In the genomic region with DNA sequence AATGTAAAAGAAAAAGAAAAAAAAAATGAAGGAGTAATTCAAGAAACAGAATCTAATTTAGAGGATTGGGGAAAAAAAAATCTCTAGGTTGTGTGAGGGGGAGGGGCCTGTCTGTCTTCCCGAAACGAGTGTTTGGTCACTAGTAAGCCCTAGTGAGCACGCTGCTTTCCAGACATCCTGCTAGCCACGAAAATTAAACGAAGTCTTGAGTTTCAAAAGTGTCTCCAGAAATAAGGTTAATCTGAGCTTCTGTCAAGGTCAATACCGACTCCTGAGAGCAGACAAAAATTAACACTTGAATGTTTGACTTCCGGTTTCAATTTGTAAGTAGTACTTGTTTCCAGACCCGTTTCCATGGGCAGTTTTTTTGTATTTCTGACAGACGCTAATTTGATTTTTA, we compare ENCODE assay signal across 8 mouse cellular contexts. TPM values are rescaled to one million over a fixed set of nuclear protein-coding genes. Genes with fewer than 3 reads are reported as not detected.
DNase-seq lines count a peak whose midpoint lies in the region; ATAC-seq and TF ChIP-seq lines count a peak whose summit lies in the region.

No protein-coding gene starts in this region.

- TF ChIP-seq CTCF in lung, embryonic 14.5 days (IDR thresholded peaks at IDR 0.05; ENCODE audit: low read depth) = no peak
- TF ChIP-seq CTCF in bone marrow, adult 2 months (IDR thresholded peaks at IDR 0.05; ENCODE audit: control insufficient read depth, insufficient read depth, low read length) = no peak

- H3K9ac ChIP-seq in lung, embryonic 14.5 days = peak overlapping the region; percentile 68
- H3K9ac ChIP-seq in forebrain, embryonic 14.5 days (ENCODE audit: low read length) = peak overlapping the region; percentile 73; the same call in 1 of the 2 replicates
- H3K9ac ChIP-seq in liver, embryonic 11.5 days (ENCODE audit: low read depth, low read length) = peak overlapping the region; percentile 31; the same call in 1 of the 2 replicates
- H3K9ac ChIP-seq in neural tube, embryonic 14.5 days (replicated peaks; ENCODE audit: low read depth, low read length) = peak overlapping the region; percentile 86; the same call in 1 of the 2 replicates

- no peaks in the 10 kb centered on the region for H3K36me3 ChIP-seq in lung, embryonic 14.5 days (ENCODE audit: insufficient read depth)
- H3K36me3 ChIP-seq in forebrain, embryonic 14.5 days (ENCODE audit: control insufficient read depth, insufficient read depth, low read length) = no peaks in the 10 kb centered on the region
- no peaks in the 10 kb centered on the region for H3K36me3 ChIP-seq in liver, embryonic 11.5 days (ENCODE audit: control insufficient read depth, insufficient read depth, low read length)
- no peaks in the 10 kb centered on the region for H3K36me3 ChIP-seq in neural tube, embryonic 14.5 days (ENCODE audit: control insufficient read depth, insufficient read depth, low read length)

- H3K9me3 ChIP-seq in lung, embryonic 14.5 days (ENCODE audit: low read depth, low read length) = no peaks in the 10 kb centered on the region
- H3K9me3 ChIP-seq in forebrain, embryonic 14.5 days (replicated peaks; ENCODE audit: control insufficient read depth, low read length) = no peaks in the 10 kb centered on the region
- no peaks in the 10 kb centered on the region for H3K9me3 ChIP-seq in liver, embryonic 11.5 days (ENCODE audit: control insufficient read depth, low read length)
- H3K9me3 ChIP-seq in neural tube, embryonic 14.5 days (ENCODE audit: control insufficient read depth, low read length) = no peaks in the 10 kb centered on the region

- no peak for ATAC-seq in lung, embryonic 14.5 days (ENCODE audit: insufficient read depth)
- ATAC-seq in forebrain, embryonic 14.5 days = peak; percentile 38; the same call in 1 of the 2 replicates
- no peak for ATAC-seq in liver, embryonic 11.5 days (replicated peaks; ENCODE audit: low FRiP score)
- ATAC-seq in neural tube, embryonic 14.5 days (ENCODE audit: low read depth) = no peak
- no peak for ATAC-seq in frontal cortex, adult (ENCODE audit: low TSS enrichment)

- no peaks in the 10 kb centered on the region for H3K27me3 ChIP-seq in lung, embryonic 14.5 days (ENCODE audit: insufficient read depth, low read length)
- H3K27me3 ChIP-seq in forebrain, embryonic 14.5 days (replicated peaks; ENCODE audit: control insufficient read depth, insufficient read depth, low read length) = no peaks in the 10 kb centered on the region
- H3K27me3 ChIP-seq in liver, embryonic 11.5 days (replicated peaks; ENCODE audit: control insufficient read depth, insufficient read depth, low read length) = no peaks in the 10 kb centered on the region
- no peaks in the 10 kb centered on the region for H3K27me3 ChIP-seq in neural tube, embryonic 14.5 days (ENCODE audit: control insufficient read depth, insufficient read depth, low read length)

- peak overlapping the region; percentile 68 for H3K4me3 ChIP-seq in lung, embryonic 14.5 days (ENCODE audit: low read depth, low read length)
- peak overlapping the region; percentile 87 for H3K4me3 ChIP-seq in bone marrow, adult 2 months (replicated peaks; ENCODE audit: control insufficient read depth, low read depth, low read length)
- peak overlapping the region; percentile 66 for H3K4me3 ChIP-seq in forebrain, embryonic 14.5 days (ENCODE audit: low read depth, low read length)
- peak overlapping the region; percentile 70 for H3K4me3 ChIP-seq in liver, embryonic 11.5 days (ENCODE audit: low read depth, low read length)
- H3K4me3 ChIP-seq in neural tube, embryonic 14.5 days (ENCODE audit: low read depth, low read length) = peak overlapping the region; percentile 72

- DNase-seq in lung, embryonic 14.5 days = peak; percentile 70
- no peak for DNase-seq in lung, postnatal 25 days (ENCODE audit: low spot score)
- peak; percentile 45 for DNase-seq in forebrain, embryonic 14.5 days (ENCODE audit: low spot score)
- peak; percentile 78 for DNase-seq in induced T-regulatory cell, adult 2 months (ENCODE audit: low read depth)
- DNase-seq in liver, embryonic 11.5 days (ENCODE audit: low spot score) = peak; percentile 43

- 2% methylated on average over 9 of the region's 9 CpGs for WGBS in lung, embryonic 14.5 days
- WGBS in bone marrow, adult 2 months = under 1% methylated on average over 9 of the region's 9 CpGs
- WGBS in forebrain, embryonic 14.5 days = 11% methylated on average over 9 of the region's 9 CpGs
- WGBS in liver, embryonic 11.5 days = 7% methylated on average over 9 of the region's 9 CpGs
- 12% methylated on average over 9 of the region's 9 CpGs for WGBS in neural tube, embryonic 14.5 days

- TF ChIP-seq POLR2A in bone marrow, adult 2 months (IDR thresholded peaks at IDR 0.05; ENCODE audit: borderline replicate concordance, control insufficient read depth, low read depth, low read length) = no peak

- H3K4me1 ChIP-seq in lung, embryonic 14.5 days (ENCODE audit: insufficient read depth) = peaks cover 2% of the 10 kb centered on the region; the same call in 1 of the 2 replicates
- peaks cover 3% of the 10 kb centered on the region for H3K4me1 ChIP-seq in bone marrow, adult 2 months (ENCODE audit: control insufficient read depth, insufficient read depth, low read length)
- peaks cover 3% of the 10 kb centered on the region; the same call in 1 of the 2 replicates for H3K4me1 ChIP-seq in forebrain, embryonic 14.5 days (ENCODE audit: control insufficient read depth, insufficient read depth, low read length)
- H3K4me1 ChIP-seq in liver, embryonic 11.5 days (replicated peaks; ENCODE audit: control insufficient read depth, insufficient read depth, low read length) = 0 out of 2 replicates have a peak, but pooled peaks cover 5% of the 10 kb centered on the region
- H3K4me1 ChIP-seq in neural tube, embryonic 14.5 days (ENCODE audit: control insufficient read depth, insufficient read depth, low read length) = no peaks in the 10 kb centered on the region

- no peak overlapping the region for H3K27ac ChIP-seq in lung, embryonic 14.5 days (ENCODE audit: low read depth)
- H3K27ac ChIP-seq in bone marrow, adult 2 months (ENCODE audit: control insufficient read depth, insufficient read depth, low read depth, low read length, poor library complexity) = no peak overlapping the region; the same call in 1 of the 2 replicates
- no peak overlapping the region for H3K27ac ChIP-seq in forebrain, embryonic 14.5 days (ENCODE audit: low read depth, low read length)
- H3K27ac ChIP-seq in liver, embryonic 11.5 days (ENCODE audit: low read depth, low read length) = no peak overlapping the region
- H3K27ac ChIP-seq in neural tube, embryonic 14.5 days (ENCODE audit: low read depth, low read length) = no peak overlapping the region

- H3K4me2 ChIP-seq in lung, embryonic 14.5 days = peak overlapping the region; percentile 97
- H3K4me2 ChIP-seq in forebrain, embryonic 14.5 days (ENCODE audit: low read length) = peak overlapping the region; percentile 97
- peak overlapping the region; percentile 76 for H3K4me2 ChIP-seq in liver, embryonic 11.5 days
- peak overlapping the region; percentile 91 for H3K4me2 ChIP-seq in neural tube, embryonic 14.5 days (ENCODE audit: low read depth, low read length)

RNA-seq across cellular contexts. Expression of gene Stambpl1, which starts 1.1 kb away (rescaled TPM):
- polyA plus RNA-seq in lung, embryonic 14.5 days (2014; fragmentation: Nextera tagmentation; extraction: Ambion mirVana) = 9.8 and 11.1 TPM in 2 replicates
- 13.0 and 30.5 TPM in 2 replicates for polyA plus RNA-seq in bone marrow, adult 2 months (2011; ENCODE audit: insufficient read depth, insufficient read length, low replicate concordance, missing spikeins)
- 5.6 and 9.1 TPM in 2 replicates for polyA plus RNA-seq in forebrain, embryonic 14.5 days (2014; fragmentation: Nextera tagmentation; extraction: Ambion mirVana)
- 4.9 and 5.7 TPM in 2 replicates for polyA plus RNA-seq in liver, embryonic 11.5 days (2014; fragmentation: Nextera tagmentation; extraction: Ambion mirVana)
- 20.7 and 25.7 TPM in 2 replicates for polyA plus RNA-seq in neural tube, embryonic 14.5 days (2014; fragmentation: Nextera tagmentation; extraction: Ambion mirVana)

RNA-seq across cellular contexts. Expression of gene Ankrd22, which starts 27.3 kb away (rescaled TPM):
- polyA plus RNA-seq in lung, embryonic 14.5 days (2014; fragmentation: Nextera tagmentation; extraction: Ambion mirVana) = 0.12 TPM in 1 of 2 replicates, not detected in the other
- 4.9 and 18.6 TPM in 2 replicates for polyA plus RNA-seq in bone marrow, adult 2 months (2011; ENCODE audit: insufficient read depth, insufficient read length, low replicate concordance, missing spikeins)
- not detected in 2 replicates for polyA plus RNA-seq in forebrain, embryonic 14.5 days (2014; fragmentation: Nextera tagmentation; extraction: Ambion mirVana)
- not detected in 2 replicates for polyA plus RNA-seq in liver, embryonic 11.5 days (2014; fragmentation: Nextera tagmentation; extraction: Ambion mirVana)
- not detected in 2 replicates for polyA plus RNA-seq in neural tube, embryonic 14.5 days (2014; fragmentation: Nextera tagmentation; extraction: Ambion mirVana)

Comparison
In these comparisons a context has a peak if more than half of its experiments do, and no peak if none do; other contexts are left out.
1. H3K9ac ChIP-seq: peak in every context shown above with its lines; median percentile 86 in neural tube, embryonic 14.5 days; 73 in forebrain, embryonic 14.5 days; 68 in lung, embryonic 14.5 days; 31 in liver, embryonic 11.5 days.